Mouse (Mus musculus) spleen, adult 18-20 months (tissue): ENCODE results near the gene Atp5b.
"Not testable (repeated sequence)": the region's sequence is repeated elsewhere in the genome, so short reads cannot be mapped to it uniquely, and the experiment has no call there.

Experiments used
- DNase-seq, 2 experiments: peaks; one replicate each; pipeline ENCODE4 v3.0.0; 2022; ENCODE audit warnings: mixed read lengths in 2 of 2

The Atp5b gene

DNA sequence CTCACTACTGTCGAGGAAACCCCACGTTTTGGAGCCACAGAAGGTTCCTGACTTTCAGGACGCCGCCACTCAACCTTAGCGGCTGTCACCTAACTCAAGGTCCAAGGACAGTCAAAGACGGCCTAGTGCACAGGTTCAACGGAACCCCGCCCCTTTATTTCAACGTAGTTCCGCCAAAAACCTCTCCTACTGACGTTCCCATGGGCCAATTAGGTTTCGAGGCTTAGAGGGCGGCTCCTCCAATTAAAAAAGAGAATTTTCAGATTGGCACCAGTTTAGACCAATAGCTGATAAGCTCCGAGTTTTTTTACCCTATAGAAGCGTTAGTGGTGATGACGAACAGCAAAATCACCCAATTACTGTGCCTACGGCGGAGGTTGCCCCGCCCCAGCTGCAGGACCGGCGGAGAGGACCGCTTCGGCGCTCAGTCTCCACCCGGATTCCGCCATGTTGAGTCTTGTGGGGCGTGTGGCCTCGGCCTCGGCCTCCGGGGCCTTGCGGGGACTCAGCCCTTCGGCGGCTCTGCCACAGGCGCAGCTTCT lies at the start of gene Atp5b:
TSS of gene Atp5b (plus strand) at position 394 of the 542 bp plus-strand sequence.
- DNase-seq, result peak; percentile 92 to 94

DNA sequence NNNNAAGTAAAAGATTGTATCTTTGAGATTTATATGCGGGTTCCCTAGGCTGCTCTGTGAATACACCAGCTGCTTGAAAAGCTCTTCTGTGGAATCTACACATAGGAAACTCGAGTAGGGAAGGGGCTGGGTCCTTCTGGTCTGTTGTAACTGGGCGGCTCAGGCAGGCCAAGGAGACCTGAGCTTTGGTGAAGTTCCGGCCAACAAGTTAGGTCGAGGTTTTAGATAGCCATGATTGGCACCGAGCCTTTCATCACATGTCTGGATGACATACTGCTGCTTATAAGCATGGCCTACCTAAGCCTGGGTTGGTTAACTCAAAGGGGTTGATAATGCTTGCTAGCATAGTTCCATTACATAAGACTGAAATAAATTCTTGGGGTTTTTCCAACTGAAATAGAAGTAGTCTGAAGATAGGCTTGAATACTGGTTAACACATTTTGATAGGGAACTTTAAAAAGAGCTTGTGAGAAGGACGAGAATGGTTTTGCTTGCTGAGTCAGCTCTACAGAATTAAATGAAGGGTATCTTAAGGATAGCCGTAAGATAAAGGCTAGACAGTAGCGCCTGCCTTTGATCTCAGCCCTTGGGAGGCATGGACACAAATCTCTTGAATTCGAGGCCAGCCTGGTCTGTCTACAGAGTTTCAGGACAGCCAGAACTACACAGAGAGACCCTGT lies 46.2 kb upstream of the Atp5b start:
- no peak for DNase-seq

DNA sequence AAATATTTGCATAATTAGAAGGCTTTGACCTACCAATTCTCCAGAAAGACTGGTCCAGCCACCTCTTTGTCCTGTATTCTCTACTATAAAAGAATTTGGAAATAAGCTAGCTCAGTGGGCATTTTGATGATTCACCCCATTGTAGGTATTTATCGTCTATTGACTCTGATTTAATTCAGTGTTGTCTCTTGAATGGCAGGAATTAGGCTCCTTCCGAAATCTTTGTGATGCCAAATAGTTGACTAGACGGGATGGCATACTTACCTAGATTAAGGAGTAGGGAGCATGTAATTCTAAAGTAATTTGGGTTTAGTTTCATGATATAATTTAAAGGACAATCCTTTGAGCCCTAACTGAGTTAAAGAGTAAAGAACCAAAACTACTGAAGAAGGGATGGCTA lies 45.2 kb upstream of the Atp5b start:
- DNase-seq, result no peak

DNA sequence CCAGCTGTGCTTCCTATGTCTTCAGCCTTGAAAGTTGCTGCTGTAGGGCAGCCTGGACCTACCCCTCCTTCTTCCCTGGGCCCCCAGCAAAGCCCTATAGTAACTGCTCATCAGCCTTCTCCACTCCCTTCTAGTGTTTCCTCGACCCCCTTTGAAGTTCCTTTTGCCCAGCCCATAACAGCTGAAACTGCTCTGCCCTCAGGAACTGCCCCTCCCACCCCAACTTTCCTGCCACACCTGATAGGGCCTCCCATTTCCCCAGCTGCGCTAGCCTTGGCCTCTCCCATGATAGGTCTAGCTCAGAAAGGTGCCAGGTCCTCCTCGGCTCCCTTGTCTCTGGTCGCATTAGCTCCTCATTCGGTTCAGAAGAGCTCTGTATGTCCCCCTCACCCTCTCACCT lies 43.9 kb upstream of the Atp5b start:
- DNase-seq, result no peak

DNA sequence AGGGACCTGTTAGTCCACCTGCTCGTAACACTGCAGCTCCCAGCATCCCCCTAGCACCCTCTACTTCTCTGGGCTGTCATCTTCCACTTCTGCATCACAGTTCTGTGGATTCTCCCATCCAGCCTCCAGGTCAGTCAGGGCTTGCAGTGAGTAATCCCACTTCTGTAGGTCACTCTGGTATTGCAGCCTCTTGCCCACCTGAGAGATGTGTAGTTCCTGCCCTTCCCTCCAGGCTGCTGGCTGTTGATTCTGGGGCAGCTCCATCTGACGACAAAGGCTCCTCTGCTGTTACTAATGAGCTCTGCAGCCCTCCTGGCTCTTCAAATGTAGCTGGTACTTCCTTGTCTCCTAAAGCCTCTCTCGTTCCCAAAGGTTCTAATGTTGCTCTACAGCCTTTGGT lies 43.2 kb upstream of the Atp5b start:
- DNase-seq, result no peak

DNA sequence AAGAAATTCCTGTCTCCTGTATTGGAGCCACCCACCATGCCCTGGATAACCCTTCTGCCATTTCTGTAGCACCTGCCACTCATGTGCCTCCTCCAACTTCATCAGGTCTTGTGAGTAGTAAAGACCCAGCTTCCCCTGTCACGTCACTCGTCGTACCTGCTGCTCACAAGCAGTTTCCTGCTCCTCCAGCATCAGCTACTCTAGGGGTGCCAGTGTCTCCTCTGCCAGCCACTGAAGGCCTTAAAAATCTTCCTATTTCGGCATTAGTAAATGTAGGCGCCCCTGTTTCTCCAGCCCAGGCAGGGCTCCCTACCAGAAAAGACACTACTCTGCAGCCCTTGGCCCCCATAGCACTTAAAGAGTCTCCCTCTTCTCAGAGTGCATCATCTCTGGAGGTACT lies 42.8 kb upstream of the Atp5b start:
- no peak for DNase-seq

DNA sequence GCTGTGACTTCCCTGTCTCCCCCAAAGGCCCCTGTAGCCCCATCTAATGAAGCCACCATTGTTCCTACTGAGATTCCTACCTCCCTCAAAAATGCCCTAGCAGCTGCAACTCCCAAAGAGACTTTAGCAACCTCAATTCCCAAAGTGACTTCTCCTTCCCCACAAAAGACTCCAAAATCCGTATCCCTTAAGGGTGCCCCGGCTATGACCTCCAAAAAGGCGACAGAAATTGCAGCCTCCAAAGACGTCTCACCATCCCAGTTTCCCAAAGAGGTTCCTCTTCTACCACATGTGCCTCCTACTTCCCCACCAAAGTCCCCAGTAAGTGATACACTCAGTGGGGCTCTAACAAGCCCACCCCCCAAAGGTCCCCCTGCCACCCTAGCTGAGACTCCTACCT lies 41.4 kb upstream of the Atp5b start:
- no peak for DNase-seq

DNA sequence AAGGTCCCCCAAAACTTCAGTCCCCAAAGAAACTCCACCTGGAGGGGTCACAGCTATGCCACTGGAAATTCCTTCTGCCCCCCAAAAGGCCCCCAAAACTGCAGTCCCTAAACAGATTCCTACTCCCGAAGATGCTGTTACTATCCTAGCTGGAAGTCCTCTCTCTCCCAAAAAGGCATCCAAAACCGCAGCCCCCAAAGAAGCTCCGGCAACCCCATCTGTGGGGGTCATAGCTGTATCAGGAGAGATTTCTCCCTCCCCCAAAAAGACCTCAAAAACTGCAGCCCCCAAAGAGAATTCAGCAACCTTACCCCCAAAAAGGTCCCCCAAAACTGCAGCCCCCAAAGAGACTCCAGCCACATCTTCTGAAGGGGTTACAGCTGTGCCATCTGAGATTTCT lies 40.6 kb upstream of the Atp5b start:
- DNase-seq, result no peak

DNA sequence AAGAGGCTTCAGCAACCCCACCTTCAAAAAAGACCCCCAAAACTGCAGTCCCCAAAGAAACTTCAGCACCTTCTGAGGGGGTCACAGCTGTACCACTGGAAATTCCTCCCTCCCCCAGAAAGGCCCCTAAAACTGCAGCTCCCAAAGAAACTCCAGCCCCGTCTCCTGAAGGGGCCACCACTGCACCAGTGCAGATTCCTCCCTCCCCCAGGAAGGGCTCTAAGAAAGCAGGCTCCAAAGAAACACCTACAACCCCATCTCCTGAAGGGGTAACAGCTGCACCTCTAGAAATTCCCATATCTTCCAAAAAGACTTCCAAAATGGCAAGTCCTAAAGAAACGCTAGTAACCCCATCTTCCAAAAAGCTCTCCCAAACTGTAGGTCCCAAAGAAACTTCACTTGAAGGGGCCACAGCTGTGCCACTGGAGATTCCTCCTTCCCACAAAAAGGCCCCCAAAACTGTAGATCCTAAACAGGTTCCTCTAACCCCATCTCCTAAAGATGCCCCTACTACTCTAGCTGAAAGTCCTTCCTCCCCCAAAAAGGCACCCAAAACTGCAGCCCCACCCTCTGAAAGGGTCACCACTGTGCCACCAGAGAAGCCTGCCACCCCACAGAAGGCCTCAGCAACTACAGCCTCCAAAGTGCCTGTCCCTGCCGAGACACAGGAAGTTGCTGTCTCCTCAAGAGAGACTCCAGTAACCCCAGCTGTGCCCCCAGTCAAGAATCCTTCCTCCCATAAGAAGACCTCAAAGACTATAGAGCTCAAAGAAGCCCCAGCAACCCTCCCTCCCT lies 39.8 kb upstream of the Atp5b start:
- no peak for DNase-seq

DNA sequence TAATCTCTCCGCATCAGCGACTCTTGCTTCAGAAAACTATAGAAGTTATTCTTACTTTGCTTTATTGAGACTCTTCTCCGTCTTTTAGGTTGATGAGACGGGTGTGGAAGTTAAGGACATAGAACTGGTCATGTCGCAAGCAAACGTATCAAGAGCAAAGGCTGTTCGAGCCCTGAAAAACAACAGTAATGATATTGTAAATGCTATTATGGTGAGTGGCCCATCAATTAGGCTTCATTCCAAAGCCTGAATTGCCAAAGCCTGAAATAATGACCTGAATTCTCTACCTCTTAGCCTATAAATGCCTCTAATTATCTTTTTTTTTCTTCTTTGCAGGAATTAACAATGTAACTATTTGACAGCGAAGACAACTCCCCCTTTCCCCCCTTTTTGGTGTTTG lies 34.9 kb upstream of the Atp5b start:
- DNase-seq, result no peak

DNA sequence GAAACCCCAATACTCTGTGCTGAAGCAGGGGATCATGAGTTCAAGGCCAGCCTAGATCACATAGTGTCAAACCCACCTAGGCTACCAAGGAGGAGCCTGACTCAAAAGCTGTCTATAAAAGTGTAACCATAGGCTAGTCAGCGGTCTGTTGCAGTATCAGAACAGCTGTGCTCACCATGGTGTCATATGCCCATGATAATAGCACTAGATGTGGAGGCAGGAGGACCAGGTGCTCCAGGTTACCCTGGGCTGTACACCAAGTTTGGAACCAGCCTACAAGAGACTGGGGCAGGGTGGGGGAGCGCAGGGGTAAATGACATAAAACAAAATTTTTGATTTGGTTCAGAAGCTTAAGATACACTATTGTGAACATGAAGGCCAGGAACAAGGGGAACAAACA lies 33.3 kb upstream of the Atp5b start:
- DNase-seq, result no peak

DNA sequence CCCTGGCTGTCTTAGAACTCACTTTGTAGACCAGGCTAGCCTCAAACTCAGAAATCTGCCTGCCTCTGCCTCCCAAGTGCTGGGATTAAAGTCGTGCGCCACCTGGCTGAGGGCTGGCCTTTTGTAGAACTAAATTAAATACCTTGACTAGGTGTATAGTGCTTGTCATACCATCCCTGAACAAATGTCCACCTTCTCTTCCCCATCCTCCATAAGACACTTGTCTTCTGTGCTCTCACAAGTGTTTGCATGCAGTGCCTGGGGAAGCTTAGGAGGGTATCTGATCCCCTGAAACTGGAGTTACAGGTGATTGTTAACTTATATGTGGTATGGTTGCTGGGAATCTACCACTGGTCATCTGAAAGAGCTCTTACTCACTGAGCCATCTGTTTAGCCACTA lies 32.7 kb upstream of the Atp5b start:
- DNase-seq, result no peak

DNA sequence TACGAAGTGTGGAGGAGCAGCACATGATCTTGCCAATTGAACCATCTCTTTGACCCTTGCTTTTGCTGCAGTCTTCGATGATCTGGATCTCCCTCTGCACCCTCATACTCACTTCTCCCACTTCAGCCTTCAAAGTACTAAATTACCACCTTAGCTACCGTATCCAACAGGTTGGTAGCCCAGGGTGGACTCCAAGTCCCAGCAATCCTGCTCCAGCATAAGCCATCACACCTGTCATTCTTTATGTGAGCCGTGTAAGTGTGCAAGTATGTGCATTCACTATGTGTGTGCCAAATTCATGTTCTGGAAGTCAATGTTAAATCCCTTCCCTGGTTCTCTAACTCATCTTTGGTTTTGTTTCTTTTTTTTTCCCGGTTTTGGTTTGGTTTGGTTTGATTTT lies 31.5 kb upstream of the Atp5b start:
- no peak for DNase-seq

DNA sequence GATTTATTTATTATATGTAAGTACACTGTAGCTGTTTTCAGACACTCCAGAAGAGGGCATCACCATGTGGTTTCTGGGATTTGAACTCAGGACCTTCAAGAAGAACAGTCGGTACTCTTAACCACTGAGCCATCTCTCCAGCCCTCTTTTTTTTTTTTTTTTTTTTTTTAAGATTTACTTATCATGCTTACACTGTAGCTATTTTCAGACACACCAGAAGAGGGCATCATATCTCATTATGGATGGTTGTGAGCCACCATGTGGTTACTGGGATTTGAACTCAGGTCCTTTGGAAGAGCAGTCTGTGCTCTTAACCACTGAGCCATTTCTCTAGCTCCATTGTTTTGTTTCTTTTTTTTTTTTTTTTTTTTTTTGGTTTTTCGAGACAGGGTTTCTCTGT lies 30.9 kb upstream of the Atp5b start:
- not testable (repeated sequence) for DNase-seq

DNA sequence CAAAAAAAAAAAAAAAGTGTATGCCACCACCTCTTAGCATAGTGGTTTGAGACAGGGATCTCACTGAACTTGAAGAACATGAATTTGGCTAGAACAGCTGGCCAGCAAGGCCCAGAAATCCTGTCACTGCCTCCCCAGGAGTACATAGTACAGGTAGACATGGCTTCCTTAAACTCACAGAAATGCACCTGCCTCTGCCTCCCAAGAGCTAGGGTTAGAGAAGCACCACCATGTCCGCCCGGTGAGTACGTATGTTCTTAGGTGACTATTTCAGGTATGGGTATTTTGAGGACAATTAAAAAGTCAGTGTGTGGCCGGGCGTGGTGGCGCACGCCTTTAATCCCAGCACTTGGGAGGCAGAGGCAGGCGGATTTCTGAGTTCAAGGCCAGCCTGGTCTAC lies 30.1 kb upstream of the Atp5b start:
- DNase-seq, result no peak

DNA sequence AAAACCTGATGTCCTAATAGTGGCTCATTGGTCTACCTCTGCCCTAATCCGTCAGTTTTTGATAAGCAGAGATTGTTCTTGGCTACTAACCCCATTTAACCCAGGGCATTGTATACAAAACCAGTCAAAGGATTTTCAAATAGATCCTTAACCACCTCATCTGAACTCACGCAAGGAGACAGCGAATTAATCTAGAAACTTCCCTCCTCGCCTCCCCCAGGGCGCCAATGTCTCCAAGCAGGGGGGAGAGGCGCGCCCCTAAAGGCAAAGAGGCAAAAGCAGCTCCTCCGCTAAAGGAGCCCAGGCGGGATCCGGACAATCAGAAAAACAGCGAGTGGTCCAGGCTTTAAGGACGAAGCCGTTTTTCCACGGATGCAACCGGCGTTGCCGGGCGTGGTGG lies 24.9 kb upstream of the Atp5b start:
- DNase-seq, result no peak

DNA sequence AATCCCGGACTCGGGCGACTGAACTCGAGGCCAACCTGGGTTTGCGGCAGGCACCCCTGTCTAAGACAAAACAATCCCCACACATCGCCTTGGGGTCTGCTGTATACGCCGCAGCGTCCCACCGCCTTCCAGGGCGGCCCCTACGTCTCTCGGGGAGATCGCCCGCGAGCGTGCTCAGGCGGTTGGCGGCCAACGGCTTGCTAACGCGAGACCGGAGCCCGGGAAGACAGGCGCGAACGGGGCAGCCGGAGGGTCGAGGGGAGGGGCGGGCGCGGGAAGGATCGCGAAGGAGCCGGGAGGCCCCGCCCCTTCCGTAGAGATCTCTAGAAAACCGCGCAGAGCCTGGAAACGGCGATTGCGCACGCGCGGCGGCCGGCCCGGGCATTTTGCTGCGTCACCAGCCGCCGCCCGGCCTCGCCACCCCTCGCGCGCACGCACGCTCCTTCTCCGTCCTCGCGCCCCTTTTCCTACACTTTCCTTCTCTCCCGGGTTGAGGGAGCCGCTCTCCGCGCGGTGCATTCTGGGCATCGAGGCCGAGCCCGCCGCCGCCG lies 24.4 kb upstream of the Atp5b start, which contains the start of gene Ptges3:
TSS of gene Ptges3 (plus strand) at position 354 of the 551 bp plus-strand sequence.
- peak; percentile 91 to 96 for DNase-seq

DNA sequence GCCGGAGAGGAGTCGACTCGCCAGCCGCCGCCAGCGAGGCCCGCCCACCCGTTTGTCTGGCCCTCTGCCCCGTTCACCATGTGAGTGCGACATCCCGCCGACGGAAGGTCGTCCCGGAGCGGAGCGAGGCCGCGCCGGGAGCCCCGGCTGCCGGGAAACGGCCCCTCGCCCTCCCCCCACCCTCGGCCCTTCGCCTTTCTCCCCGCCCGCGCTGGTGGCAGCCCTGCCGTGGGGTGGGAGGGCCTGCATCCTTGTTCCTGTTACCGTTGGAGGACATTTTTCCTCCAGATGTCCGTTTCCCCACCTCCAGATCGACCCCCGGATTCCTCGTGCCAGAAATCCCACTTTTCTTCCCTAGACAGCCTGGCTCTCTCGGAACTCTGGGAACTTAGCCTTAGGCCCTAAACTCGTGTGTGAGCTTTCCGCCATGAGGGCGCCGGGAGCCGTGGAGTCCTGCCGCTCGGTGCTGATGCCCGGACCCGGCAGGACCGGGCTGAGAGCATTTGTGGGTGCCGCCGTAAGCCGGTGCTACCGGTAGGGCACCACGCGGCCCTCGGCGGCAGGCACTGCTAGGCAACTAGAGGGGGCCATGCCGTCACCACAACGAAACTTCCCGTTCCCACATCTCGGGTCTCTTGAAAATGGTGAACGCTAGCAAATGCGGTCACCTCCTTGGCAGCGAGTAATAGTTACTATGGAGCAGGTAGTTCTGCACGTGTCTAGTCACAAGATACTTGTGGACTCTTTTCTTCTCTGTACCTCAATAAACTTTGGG lies 23.7 kb upstream of the Atp5b start:
- DNase-seq, result peak; percentile 55 to 68

DNA sequence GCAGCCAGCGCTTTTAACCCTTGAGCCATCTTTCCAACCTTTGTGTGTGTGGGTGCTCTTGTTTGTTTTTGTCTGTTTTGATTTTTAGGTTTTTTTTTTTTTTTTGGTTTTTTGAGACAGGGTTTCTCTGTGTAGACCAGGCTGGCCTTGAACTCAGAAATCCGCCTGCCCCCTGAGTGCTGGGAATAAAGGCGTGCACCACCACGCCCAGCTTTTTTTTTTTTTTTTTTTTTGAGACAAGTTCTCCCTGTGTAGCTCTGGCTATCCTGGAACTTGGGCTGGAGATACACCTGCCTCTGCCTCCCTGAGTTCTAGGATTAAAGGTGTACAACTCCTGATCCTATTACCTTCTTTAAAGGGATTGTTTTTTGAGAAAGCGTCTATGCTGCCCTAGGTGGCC lies 22.0 kb upstream of the Atp5b start:
- no peak for DNase-seq

DNA sequence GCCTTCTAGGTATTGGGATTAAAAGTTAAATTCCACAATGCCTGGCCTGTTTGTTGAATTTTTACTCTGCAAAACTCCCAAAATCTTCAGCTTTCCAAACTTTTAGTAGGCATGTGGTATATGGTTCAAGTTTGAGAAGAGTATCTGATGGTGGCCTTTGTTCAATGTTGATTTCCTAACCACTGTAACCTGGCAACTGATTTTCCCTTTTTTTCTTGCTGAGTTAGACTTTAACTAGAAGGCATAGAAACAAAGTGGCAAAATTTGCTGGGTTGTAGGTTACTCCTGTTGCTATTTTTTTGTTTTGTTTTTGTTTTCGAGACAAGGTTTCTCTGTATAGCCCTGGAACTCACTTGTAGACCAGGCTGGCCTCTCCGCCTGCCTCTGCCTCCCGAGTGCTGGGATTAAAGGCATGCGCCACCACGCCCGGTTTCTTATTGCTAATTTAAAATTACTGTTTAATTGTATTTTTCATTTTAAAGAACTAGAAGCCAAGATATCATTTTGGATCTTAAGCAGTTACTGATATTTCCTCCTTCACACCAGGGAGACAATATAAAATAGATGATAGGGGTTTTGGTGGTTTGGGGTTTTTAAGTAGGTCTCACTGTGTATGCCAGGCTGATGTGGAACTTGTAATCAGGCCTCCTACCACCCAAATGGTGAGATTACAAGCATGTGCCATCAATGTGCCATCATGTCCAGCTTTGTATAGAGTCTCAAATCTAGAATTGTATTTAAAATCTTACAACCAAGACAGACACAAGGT lies 20.7 kb upstream of the Atp5b start:
- no peak for DNase-seq

DNA sequence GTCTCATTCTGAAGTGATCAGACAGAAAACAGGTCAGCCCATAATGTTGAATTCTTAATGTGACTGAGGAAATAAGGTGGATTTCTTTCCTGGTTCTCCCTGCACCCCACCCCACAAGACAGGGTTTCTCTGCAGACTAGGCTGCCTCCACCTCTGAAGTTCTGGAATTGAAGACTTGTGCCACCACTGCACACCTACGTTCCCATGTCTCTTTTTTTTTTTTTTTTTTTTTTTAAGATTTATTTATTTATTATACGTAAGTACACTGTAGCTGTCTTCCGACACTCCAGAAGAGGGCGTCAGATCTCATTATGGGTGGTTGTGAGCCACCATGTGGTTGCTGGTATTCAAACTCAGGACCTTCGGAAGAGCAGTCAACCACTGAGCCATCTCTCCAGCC lies 17.0 kb upstream of the Atp5b start:
- no peak for DNase-seq

DNA sequence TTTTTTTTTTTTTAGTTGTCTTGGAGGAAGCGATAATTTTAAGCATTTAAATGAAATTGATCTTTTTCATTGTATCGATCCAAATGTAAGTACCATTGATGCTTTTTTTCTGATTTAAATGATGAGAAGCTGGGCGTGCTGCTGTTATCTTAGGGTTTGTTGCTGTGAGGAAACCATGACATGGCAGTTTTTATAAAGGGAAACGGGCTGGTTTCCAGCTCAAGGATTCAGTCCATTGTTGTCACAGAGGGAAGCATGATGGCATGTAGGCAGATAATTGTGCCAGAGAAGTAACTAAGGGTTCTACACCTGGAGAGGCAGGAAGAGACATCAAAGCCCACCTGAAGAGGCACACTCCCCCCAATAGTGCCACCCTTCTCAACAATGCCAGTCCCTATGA lies 13.9 kb upstream of the Atp5b start:
- no peak for DNase-seq
